Mouse (Mus musculus) intestine, postnatal 0 days (tissue): Measurements from ENCODE around the gene Leng8. TPM values are rescaled to one million over a fixed set of nuclear protein-coding genes. Genes with fewer than 3 reads are reported as not detected.

Source experiments
- ATAC-seq: fragments of 200-750 bp; cut with Nextera tagmentation; 2 replicates; pipeline ENCODE4 v1.8.0; 2017; ENCODE audit warnings: mild to moderate bottlenecking, moderate TSS enrichment, moderate library complexity
- H3K27ac ChIP-seq: fragments of 300-500 bp; sonication (generic); 2 replicates; pipeline ENCODE4 v1.5.1; 2014; ENCODE audit warnings: mild to moderate bottlenecking, low read depth, low read length, moderate library complexity
- H3K27me3 ChIP-seq: fragments of 300-500 bp; sonication (generic); replicated peaks from 2 replicates; pipeline ENCODE4 v1.6.1; 2014; ENCODE audit warnings: low read length, mixed read lengths; ENCODE audit not compliant: control insufficient read depth, insufficient read depth
- H3K36me3 ChIP-seq: fragments of 300-500 bp; sonication (generic); 2 replicates; pipeline ENCODE4 v1.6.1; 2014; ENCODE audit warnings: mild to moderate bottlenecking, moderate library complexity; ENCODE audit not compliant: control insufficient read depth, insufficient read depth
- H3K4me1 ChIP-seq: fragments of 300-500 bp; sonication (generic); replicated peaks from 2 replicates; pipeline ENCODE4 v1.6.1; 2014; ENCODE audit warnings: antibody characterized with exemption, low read length, mixed read lengths; ENCODE audit not compliant: control insufficient read depth, insufficient read depth
- H3K4me2 ChIP-seq: fragments of 300-500 bp; sonication (generic); replicated peaks from 2 replicates; pipeline ENCODE4 v1.6.1; 2014; ENCODE audit warnings: low read depth, mild to moderate bottlenecking, moderate library complexity
- H3K4me3 ChIP-seq: fragments of 300-500 bp; sonication (generic); 2 replicates; pipeline ENCODE4 v1.5.1; 2014; ENCODE audit warnings: low read depth, low read length
- H3K9ac ChIP-seq: fragments of 300-500 bp; sonication (generic); 2 replicates; pipeline ENCODE4 v1.6.1; 2014; ENCODE audit warnings: mild to moderate bottlenecking, low read depth, low read length
- H3K9me3 ChIP-seq: fragments of 300-500 bp; sonication (generic); 2 replicates; pipeline ENCODE4 v1.6.1; 2016; ENCODE audit warnings: mixed run types; ENCODE audit not compliant: control insufficient read depth
- CTCF ChIP-seq: sonication (generic); IDR thresholded peaks from 2 replicates; pipeline ENCODE4 v1.5.1; 2016; ENCODE audit warnings: low read depth, mild to moderate bottlenecking, control low read depth, antibody characterized with exemption, moderate library complexity
- WGBS: fragments of 180-500 bp; shearing (Covaris S2); extraction: QIAGEN DNeasy Blood & Tissue Kit; methylation state at CpG from one replicate; pipeline ENCODE4 v1.1.7; 2014; 5-methylcytosine and 5-hydroxymethylcytosine counted together
- polyA plus RNA-seq: library from polyadenylated mRNA; unstranded; fragments of >200 nt; fragmentation: Nextera tagmentation; extraction: Ambion mirVana; gene quantifications from 2 replicates; pipeline ENCODE4 v1.2.1, GENCODE M21; 2015

Leng8 gene
- polyA plus RNA-seq, 1 experiment from 2014 or later: 13.8 TPM

DNA sequence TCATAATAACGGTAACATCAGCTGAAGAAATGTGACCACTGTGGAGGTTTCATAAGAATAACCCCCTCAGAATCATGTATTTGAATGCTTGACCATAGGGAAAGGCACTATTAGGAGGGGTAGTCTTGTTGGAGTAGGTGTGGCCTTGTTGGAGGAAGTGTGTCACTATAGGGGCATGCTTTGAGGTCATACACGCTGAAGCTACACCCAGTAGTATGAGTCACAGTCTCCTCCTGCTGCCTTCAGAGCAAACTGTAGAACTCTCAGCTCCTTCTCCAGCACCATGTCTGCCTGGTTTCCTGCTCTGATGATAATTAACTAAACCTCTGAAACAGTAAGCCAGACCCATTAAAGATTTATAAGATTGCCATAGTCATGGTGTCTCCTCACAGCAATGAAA lies 38.0 kb upstream of the Leng8 start:
- 64% methylated on average over 2 of the region's 2 CpGs for WGBS

DNA sequence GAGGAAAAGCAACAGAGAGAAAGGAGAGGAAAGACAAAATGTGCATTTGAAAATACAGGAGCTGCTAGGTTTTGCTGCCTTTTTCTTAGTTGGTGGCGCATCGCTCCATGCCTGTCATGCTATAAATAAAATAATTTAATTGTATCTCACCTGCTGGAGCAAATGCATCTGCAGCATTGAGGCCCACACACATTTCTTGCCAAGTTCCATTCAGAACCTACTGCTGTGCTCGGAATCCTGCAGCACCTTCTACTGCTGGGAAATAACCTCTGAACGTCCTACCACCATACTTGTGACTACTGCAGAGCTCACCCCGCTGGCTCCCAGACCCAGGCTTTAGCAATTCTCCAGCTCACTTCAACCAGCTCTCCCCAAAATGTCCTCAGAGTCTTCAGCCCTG lies 35.7 kb upstream of the Leng8 start:
- H3K27me3 ChIP-seq: no peaks in the 10 kb centered on the region
- no peaks in the 10 kb centered on the region for H3K9me3 ChIP-seq
- no peak for ATAC-seq
- WGBS: 84% methylated on average over 5 of the region's 5 CpGs
- no peak overlapping the region for H3K4me2 ChIP-seq
- no peak overlapping the region for H3K9ac ChIP-seq
- H3K27ac ChIP-seq: no peak overlapping the region
- H3K4me1 ChIP-seq: no peaks in the 10 kb centered on the region
- H3K36me3 ChIP-seq: no peaks in the 10 kb centered on the region
- no peak overlapping the region for H3K4me3 ChIP-seq
- no peak for TF ChIP-seq CTCF

More for the DNA sequence above, 38.0 kb upstream of the Leng8 start:
- Histone ChIP-seq H3K4me1 (no peaks in the 10 kb centered on the region), H3K27ac (no peak overlapping the region), H3K9ac (no peak overlapping the region), H3K4me3 (no peak overlapping the region), H3K9me3 (no peaks in the 10 kb centered on the region), H3K27me3 (no peaks in the 10 kb centered on the region), H3K36me3 (no peaks in the 10 kb centered on the region), H3K4me2 (no peak overlapping the region)
- no peak for ATAC-seq
- TF ChIP-seq CTCF: no peak

DNA sequence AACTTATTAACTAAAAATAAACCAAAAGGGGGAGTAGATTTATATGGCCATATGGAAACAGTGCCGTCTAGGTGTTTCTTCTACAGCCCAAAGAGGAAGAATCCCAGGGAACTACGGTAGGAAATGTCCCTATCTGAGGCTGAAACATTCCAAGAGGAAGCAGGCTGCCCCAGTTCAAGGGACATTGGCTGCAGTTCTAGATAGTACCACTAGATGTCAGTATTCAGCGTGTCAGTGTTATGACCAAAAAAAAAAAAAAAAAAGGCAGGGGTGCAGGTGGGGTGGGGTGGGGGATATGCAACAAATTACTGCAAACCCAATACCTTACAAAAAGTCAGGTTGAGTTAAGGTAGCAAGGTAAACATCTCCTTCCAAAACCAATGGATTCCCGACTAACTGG lies 33.4 kb upstream of the Leng8 start:
- H3K27ac ChIP-seq: no peak overlapping the region
- 13% methylated on average over 4 of the region's 4 CpGs for WGBS
- ATAC-seq: no peak
- H3K9me3 ChIP-seq: no peaks in the 10 kb centered on the region
- H3K9ac ChIP-seq: no peak overlapping the region
- H3K4me1 ChIP-seq: no peaks in the 10 kb centered on the region
- TF ChIP-seq CTCF: peak; percentile 71
- no peak overlapping the region for H3K4me3 ChIP-seq
- no peaks in the 10 kb centered on the region for H3K36me3 ChIP-seq
- H3K4me2 ChIP-seq: no peak overlapping the region
- no peaks in the 10 kb centered on the region for H3K27me3 ChIP-seq

DNA sequence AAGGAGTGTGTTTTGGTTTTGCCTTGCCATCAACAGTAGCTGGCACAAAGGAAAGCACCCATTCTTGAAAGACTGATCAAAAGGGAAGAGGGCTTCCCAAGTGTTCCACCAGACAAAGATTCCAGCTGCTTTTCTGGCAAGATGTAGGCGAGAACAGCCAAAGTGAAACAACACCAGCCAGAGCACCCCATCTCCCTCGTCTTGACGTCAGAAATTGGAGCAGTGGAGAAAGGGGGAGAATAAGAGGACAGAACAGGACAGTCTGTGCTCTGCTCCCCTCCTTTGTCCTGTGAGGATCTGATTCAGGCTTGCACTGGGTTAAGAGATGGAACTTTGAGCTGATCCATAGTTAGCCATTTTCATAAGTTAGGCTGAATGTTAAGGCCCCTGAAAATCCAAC lies 25.1 kb upstream of the Leng8 start:
- no peaks in the 10 kb centered on the region for H3K27me3 ChIP-seq
- no peak for ATAC-seq
- H3K4me3 ChIP-seq: no peak overlapping the region
- no peaks in the 10 kb centered on the region for H3K36me3 ChIP-seq
- no peak overlapping the region for H3K9ac ChIP-seq
- no peaks in the 10 kb centered on the region for H3K4me1 ChIP-seq
- WGBS: 44% methylated on average over 3 of the region's 3 CpGs
- no peak for TF ChIP-seq CTCF
- H3K4me2 ChIP-seq: no peak overlapping the region
- no peaks in the 10 kb centered on the region for H3K9me3 ChIP-seq
- H3K27ac ChIP-seq: no peak overlapping the region

DNA sequence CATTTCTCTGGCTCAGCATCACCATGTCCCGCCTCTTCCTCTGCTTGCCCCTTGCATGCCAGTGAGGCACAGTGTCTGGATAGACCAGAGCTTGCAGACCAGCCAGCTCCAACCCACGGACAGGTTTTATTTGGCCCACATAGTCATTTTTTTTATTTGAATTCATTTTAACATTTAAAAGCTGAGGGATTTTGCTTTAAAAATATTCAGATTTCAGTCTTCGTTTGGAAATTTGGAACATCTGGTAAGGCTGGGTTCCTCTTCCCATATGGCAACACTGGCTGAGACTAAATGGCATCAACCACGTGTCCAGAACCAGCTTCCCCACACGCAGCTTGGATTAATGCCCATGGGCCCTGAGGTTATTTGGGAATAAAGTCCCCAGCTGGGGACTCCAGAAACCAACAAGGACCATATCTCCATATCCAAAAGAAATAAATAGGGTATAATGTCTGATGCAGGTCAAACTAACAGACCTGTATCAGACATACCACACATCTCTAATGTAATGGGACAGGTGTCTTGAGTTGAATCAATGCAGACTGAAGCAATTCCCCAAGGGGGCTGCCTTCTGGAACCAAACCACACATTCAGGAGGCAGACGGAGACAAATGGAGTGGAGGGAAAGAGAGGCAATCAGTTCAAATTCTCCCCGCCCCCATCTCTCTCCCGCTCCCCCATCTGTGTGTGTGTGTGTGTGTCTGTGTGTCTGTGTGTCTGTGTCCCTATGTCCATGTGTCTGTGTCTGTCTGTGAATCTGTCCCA lies 19.6 kb upstream of the Leng8 start:
- Histone ChIP-seq H3K4me1 (no peaks in the 10 kb centered on the region; the same call in 1 of the 2 replicates), H3K36me3 (no peaks in the 10 kb centered on the region), H3K9ac (no peak overlapping the region), H3K9me3 (no peaks in the 10 kb centered on the region), H3K4me2 (no peak overlapping the region), H3K27me3 (peaks cover 12% of the 10 kb centered on the region), H3K4me3 (no peak overlapping the region), H3K27ac (no peak overlapping the region)
- no peak for TF ChIP-seq CTCF
- WGBS: 69% methylated on average over 8 of the region's 8 CpGs
- ATAC-seq: no peak

DNA sequence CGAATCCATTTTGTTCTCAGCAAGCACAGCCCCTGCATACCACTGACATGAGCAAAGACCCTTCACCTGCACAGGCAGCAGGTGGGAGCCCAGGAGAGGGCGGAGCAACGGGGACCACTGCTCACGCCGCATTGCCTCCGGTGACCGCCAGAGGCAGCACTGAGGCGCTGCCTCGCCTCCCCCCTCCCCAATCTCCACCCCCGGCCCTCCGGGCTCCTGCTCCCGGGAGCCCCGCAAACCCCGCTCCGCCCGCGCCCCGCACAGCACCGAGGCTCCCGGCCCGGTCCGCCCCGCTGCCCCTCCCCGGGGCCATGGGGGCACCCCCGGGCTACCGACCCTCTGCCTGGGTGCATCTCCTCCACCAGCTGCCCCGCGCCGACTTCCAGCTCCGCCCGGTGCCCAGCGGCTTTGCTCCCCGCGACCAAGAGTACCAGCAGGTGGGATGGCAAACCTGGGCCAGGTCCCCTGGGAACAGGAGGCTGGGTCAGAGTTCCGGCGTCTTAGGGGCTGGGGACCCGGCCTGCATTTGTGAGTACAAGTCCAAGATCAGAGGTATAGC lies 17.4 kb upstream of the Leng8 start, which contains the start of gene Ttyh1:
Ttyh1 (plus strand) TSS at position 65 of the 559 bp plus-strand sequence.
- Histone ChIP-seq H3K4me3 (peak within 1 kb of the TSS; percentile 27), H3K36me3 (no peaks in the 10 kb centered on the region), H3K27ac (no peak within 1 kb of the TSS), H3K4me2 (peak within 1 kb of the TSS; percentile 58), H3K27me3 (peaks cover 12% of the 10 kb centered on the region), H3K9me3 (no peaks in the 10 kb centered on the region), H3K9ac (no peak within 1 kb of the TSS), H3K4me1 (no peaks in the 10 kb centered on the region; the same call in 1 of the 2 replicates)
- WGBS: 2% methylated on average over 32 of the region's 37 CpGs
- peak; percentile 69 for TF ChIP-seq CTCF
- ATAC-seq: peak; percentile 8; the same call in 1 of the 2 replicates
